Mouse (Mus musculus) heart, adult 2 months (tissue): ENCODE results near the gene Myo18b. TPM values are rescaled to one million over a fixed set of nuclear protein-coding genes. Genes with fewer than 3 reads are reported as not detected.

Source experiments
- DNase-seq, 2 experiments: peaks; one replicate each; pipeline ENCODE4 v3.0.0; 2021
- H3K27ac ChIP-seq: fragments of 200-600 bp; 2 replicates; pipeline ENCODE4 v1.8.1; 2022
- H3K27me3 ChIP-seq: fragments of 200-500 bp; 2 replicates; pipeline ENCODE4 v1.6.1; 2012; ENCODE audit warnings: mild to moderate bottlenecking, low read length, inconsistent platforms, mixed read lengths; ENCODE audit not compliant: control insufficient read depth, insufficient read depth
- H3K36me3 ChIP-seq: fragments of 200-500 bp; 2 replicates; pipeline ENCODE4 v1.6.1; 2012; ENCODE audit warnings: low read length, inconsistent platforms; ENCODE audit not compliant: control insufficient read depth, insufficient read depth
- H3K4me1 ChIP-seq: fragments of 200-500 bp; 2 replicates; pipeline ENCODE4 v1.6.1; 2011; ENCODE audit warnings: low read length; ENCODE audit not compliant: control insufficient read depth, insufficient read depth
- H3K4me3 ChIP-seq: fragments of 200-600 bp; 2 replicates; pipeline ENCODE4 v1.8.1; 2022
- H3K79me2 ChIP-seq: fragments of 200-500 bp; replicated peaks from 2 replicates; pipeline ENCODE4 v1.6.1; 2012; ENCODE audit warnings: mild to moderate bottlenecking, inconsistent platforms, low read length, moderate library complexity, mixed read lengths; ENCODE audit not compliant: control insufficient read depth, insufficient read depth
- H3K9ac ChIP-seq: fragments of 200-500 bp; 2 replicates; pipeline ENCODE4 v1.6.1; 2012; ENCODE audit warnings: low read depth, mild to moderate bottlenecking, control low read depth, inconsistent platforms, low read length, mixed read lengths
- CTCF ChIP-seq: fragments of 200-600 bp; IDR thresholded peaks from 2 replicates; pipeline ENCODE4 v1.8.1; 2022; ENCODE audit warnings: antibody characterized with exemption, mild to moderate bottlenecking, moderate library complexity
- EP300 ChIP-seq: fragments of 200-500 bp; IDR thresholded peaks from 2 replicates; pipeline ENCODE4 v1.6.1; 2011; ENCODE audit warnings: low read depth, low read length, control low read depth; ENCODE audit not compliant: insufficient read depth
- POLR2A ChIP-seq: fragments of 200-500 bp; IDR thresholded peaks from 2 replicates; pipeline ENCODE4 v1.6.1; 2011; ENCODE audit warnings: mild to moderate bottlenecking, low read depth, low read length, control low read depth; ENCODE audit not compliant: insufficient read depth
- WGBS: fragments of 180-500 bp; shearing (Covaris S2); methylation state at CpG from one replicate; pipeline ENCODE4 v1.1.7; 2018; 5-methylcytosine and 5-hydroxymethylcytosine counted together
- intact Hi-C: fragments of 180-260 bp; cut with DNase I; formaldehyde crosslinking; loops from one replicate; pipeline ENCODE4 v1.15.1; 2025
- polyA plus RNA-seq: library from polyadenylated mRNA; depleted of rRNA; stranded (reverse); fragments of >200 nt; gene quantifications from 2 replicates; pipeline ENCODE4 v1.2.3, GENCODE M21; 2012
- total RNA-seq, 2 experiments: library from RNA; stranded (reverse); gene quantifications; 2 replicates each; pipeline ENCODE4 v1.2.3; 2021

The Myo18b gene
- total and polyA plus RNA-seq, 3 experiments = 74.3 to 235 (median 198) TPM

- Histone ChIP-seq H3K9ac (no peak overlapping the region), H3K4me3 (no peak overlapping the region), H3K27me3 (no peaks in the 10 kb centered on the region), H3K36me3 (no peaks in the 10 kb centered on the region), H3K27ac (no peak overlapping the region), H3K4me1 (no peaks in the 10 kb centered on the region), H3K79me2 (no peaks in the 10 kb centered on the region)
- 86% methylated on average over 12 of the region's 12 CpGs for WGBS
- intact Hi-C loops = no loop called here
- no peak for DNase-seq
- no peak for TF ChIP-seq EP300
- no peak for TF ChIP-seq POLR2A
- no peak for TF ChIP-seq CTCF
Observed at GRCm38 (mm10) chr5:112740651-112741050, 155.5 kb downstream of the Myo18b start.

GRCm38 (mm10) chr5:112735040-112735439 lies 161.1 kb downstream of the Myo18b start:
- no peaks in the 10 kb centered on the region for H3K36me3 ChIP-seq

GRCm38 (mm10) chr5:112730604-112731003 lies 165.6 kb downstream of the Myo18b start:
- Histone ChIP-seq H3K27me3 (no peaks in the 10 kb centered on the region), H3K36me3 (no peaks in the 10 kb centered on the region), H3K9ac (no peak overlapping the region), H3K79me2 (no peaks in the 10 kb centered on the region), H3K4me3 (no peak overlapping the region), H3K4me1 (no peaks in the 10 kb centered on the region), H3K27ac (no peak overlapping the region)
- 32% methylated on average over 10 of the region's 10 CpGs for WGBS
- TF ChIP-seq CTCF (no peak), POLR2A (no peak), EP300 (no peak)
- intact Hi-C loops = no loop called here
- no peak for DNase-seq

More at GRCm38 (mm10) chr5:112735040-112735439, 161.1 kb downstream of the Myo18b start:
- Histone ChIP-seq H3K79me2 (no peaks in the 10 kb centered on the region), H3K4me3 (no peak overlapping the region), H3K4me1 (no peaks in the 10 kb centered on the region), H3K27ac (no peak overlapping the region), H3K27me3 (no peaks in the 10 kb centered on the region), H3K9ac (no peak overlapping the region)
- intact Hi-C loops = no loop called here
- WGBS = 73% methylated on average over 5 of the region's 5 CpGs
- no peak for DNase-seq
- TF ChIP-seq EP300 (no peak), CTCF (no peak), POLR2A (no peak)

GRCm38 (mm10) chr5:112728432-112728831 lies 167.7 kb downstream of the Myo18b start:
- no peak overlapping the region for H3K27ac ChIP-seq
- no peak overlapping the region for H3K9ac ChIP-seq
- H3K79me2 ChIP-seq = no peaks in the 10 kb centered on the region
- no peak overlapping the region for H3K4me3 ChIP-seq
- DNase-seq = no peak
- TF ChIP-seq POLR2A (no peak), EP300 (no peak), CTCF (no peak)
- no peaks in the 10 kb centered on the region for H3K27me3 ChIP-seq
- intact Hi-C loops = no loop called here
- H3K4me1 ChIP-seq = no peaks in the 10 kb centered on the region
- 82% methylated on average over 6 of the region's 6 CpGs for WGBS
- no peaks in the 10 kb centered on the region for H3K36me3 ChIP-seq

GRCm38 (mm10) chr5:112718655-112719306 lies 177.4 kb downstream of the Myo18b start:
- Histone ChIP-seq H3K9ac (no peak overlapping the region), H3K79me2 (no peaks in the 10 kb centered on the region), H3K4me1 (no peaks in the 10 kb centered on the region), H3K27ac (no peak overlapping the region), H3K4me3 (no peak overlapping the region), H3K27me3 (no peaks in the 10 kb centered on the region), H3K36me3 (no peaks in the 10 kb centered on the region)
- TF ChIP-seq CTCF (no peak), EP300 (0 out of 2 replicates have a peak, but pooled peaks have one; percentile 54), POLR2A (no peak)
- 49% methylated on average over 12 of the region's 12 CpGs for WGBS
- intact Hi-C loops = no loop called here
- DNase-seq = peak; percentile 27 to 69

GRCm38 (mm10) chr5:112714679-112715446 lies 181.3 kb downstream of the Myo18b start:
- DNase-seq = no peak
- Histone ChIP-seq H3K36me3 (no peaks in the 10 kb centered on the region), H3K79me2 (no peaks in the 10 kb centered on the region), H3K27me3 (no peaks in the 10 kb centered on the region), H3K4me3 (no peak overlapping the region), H3K9ac (no peak overlapping the region), H3K4me1 (no peaks in the 10 kb centered on the region; the same call in 1 of the 2 replicates), H3K27ac (no peak overlapping the region)
- intact Hi-C loops = no loop called here
- 44% methylated on average over 8 of the region's 8 CpGs for WGBS
- no peak for TF ChIP-seq CTCF
- no peak for TF ChIP-seq POLR2A
- TF ChIP-seq EP300 = no peak
